Mouse (Mus musculus): ENCODE measurements around the gene Sema6d. TPM values are rescaled to one million over a fixed set of nuclear protein-coding genes. Genes with fewer than 3 reads are reported as not detected.

Gene Sema6d
- polyA plus RNA-seq, 1 experiment: 4.5 TPM

- no peak overlapping the region for H3K27ac ChIP-seq (ENCODE audit: insufficient read depth, low read length)
- H3K4me1 ChIP-seq (ENCODE audit: control insufficient read depth, insufficient read depth, low read length): no peaks in the 10 kb centered on the region
- H3K4me3 ChIP-seq (ENCODE audit: insufficient read depth, low read length): no peak overlapping the region
- TF ChIP-seq POLR2A (IDR thresholded peaks at IDR 0.05; ENCODE audit: low read depth, low read length) (no peak), CTCF (IDR thresholded peaks at IDR 0.05; ENCODE audit: borderline replicate concordance, insufficient read depth, low read length) (no peak)
Measured at GRCm38 (mm10) chr2:124621972-124622621, 532.3 kb downstream of the Sema6d start.

DNA sequence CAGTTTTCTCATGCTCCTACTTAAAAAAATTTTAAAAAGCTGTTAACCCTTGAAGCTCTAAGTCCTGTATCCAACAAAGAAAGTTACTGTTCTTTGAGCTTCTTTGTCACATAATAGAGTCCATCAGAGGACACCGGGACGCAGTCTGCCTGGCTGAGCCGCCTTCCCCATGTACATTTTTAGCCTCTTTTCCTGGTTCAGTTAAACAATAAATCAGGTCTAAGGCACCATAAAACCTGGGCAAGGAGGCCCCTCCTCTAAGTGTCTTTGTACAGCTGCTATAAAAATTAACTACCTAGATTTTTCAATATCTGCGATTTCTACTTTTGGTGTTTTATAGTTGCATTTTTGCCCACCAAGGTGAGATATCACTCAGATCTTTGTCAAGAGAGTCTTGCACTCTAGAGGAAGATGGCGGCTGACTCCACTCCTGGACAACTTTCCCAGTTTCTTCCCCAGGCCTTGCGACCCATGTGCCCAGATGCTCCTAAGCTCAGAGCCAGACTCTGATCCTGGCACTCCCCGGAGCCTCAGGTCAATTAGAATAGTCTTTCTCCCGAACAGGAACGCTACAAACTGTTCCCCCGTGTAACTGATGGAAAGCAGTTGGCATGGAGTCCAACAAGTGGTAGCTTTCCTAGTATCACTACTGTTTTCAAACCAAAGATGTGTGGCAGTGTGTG, 534.6 kb downstream of the Sema6d start:
- TF ChIP-seq POLR2A (IDR thresholded peaks at IDR 0.05; ENCODE audit: low read depth, low read length): no peak
- TF ChIP-seq CTCF (IDR thresholded peaks at IDR 0.05; ENCODE audit: borderline replicate concordance, insufficient read depth, low read length): no peak
- Histone ChIP-seq H3K4me1 (ENCODE audit: control insufficient read depth, insufficient read depth, low read length) (no peaks in the 10 kb centered on the region), H3K4me3 (ENCODE audit: insufficient read depth, low read length) (no peak overlapping the region), H3K27ac (ENCODE audit: insufficient read depth, low read length) (no peak overlapping the region)

DNA sequence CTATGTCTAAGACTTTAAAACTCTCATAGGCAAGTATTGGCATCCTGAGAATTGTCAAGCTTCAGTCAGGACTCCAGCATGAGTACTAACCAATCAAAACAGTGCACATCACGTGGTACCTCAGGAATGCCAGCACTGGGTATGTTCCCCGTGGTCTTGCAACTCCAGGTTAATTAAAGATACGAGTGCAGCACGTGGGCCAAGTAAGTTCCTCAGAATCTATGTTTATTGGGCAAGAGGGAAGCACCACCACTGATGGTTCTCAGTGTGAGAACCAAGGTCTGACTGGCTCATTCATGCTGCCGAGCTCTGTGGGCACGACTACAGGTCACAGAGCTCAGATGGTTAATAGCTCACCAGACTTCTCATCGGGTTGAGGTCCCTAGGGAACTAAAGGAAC, 536.7 kb downstream of the Sema6d start:
- no peak for TF ChIP-seq CTCF (IDR thresholded peaks at IDR 0.05; ENCODE audit: borderline replicate concordance, insufficient read depth, low read length)
- no peak for TF ChIP-seq POLR2A (IDR thresholded peaks at IDR 0.05; ENCODE audit: low read depth, low read length)
- no peak overlapping the region for H3K4me3 ChIP-seq (ENCODE audit: insufficient read depth, low read length)
- H3K27ac ChIP-seq (ENCODE audit: insufficient read depth, low read length): no peak overlapping the region
- no peaks in the 10 kb centered on the region for H3K4me1 ChIP-seq (ENCODE audit: control insufficient read depth, insufficient read depth, low read length)

GRCm38 (mm10) chr2:124627664-124628063, 537.9 kb downstream of the Sema6d start:
- Histone ChIP-seq H3K27ac (ENCODE audit: insufficient read depth, low read length) (no peak overlapping the region), H3K4me3 (ENCODE audit: insufficient read depth, low read length) (no peak overlapping the region), H3K4me1 (ENCODE audit: control insufficient read depth, insufficient read depth, low read length) (no peaks in the 10 kb centered on the region)
- TF ChIP-seq CTCF (IDR thresholded peaks at IDR 0.05; ENCODE audit: borderline replicate concordance, insufficient read depth, low read length) (no peak), POLR2A (IDR thresholded peaks at IDR 0.05; ENCODE audit: low read depth, low read length) (no peak)

GRCm38 (mm10) chr2:124628701-124629100, 538.9 kb downstream of the Sema6d start:
- no peak for TF ChIP-seq POLR2A (IDR thresholded peaks at IDR 0.05; ENCODE audit: low read depth, low read length)
- no peak for TF ChIP-seq CTCF (IDR thresholded peaks at IDR 0.05; ENCODE audit: borderline replicate concordance, insufficient read depth, low read length)
- Histone ChIP-seq H3K4me1 (ENCODE audit: control insufficient read depth, insufficient read depth, low read length) (no peaks in the 10 kb centered on the region), H3K4me3 (ENCODE audit: insufficient read depth, low read length) (no peak overlapping the region), H3K27ac (ENCODE audit: insufficient read depth, low read length) (no peak overlapping the region)

DNA sequence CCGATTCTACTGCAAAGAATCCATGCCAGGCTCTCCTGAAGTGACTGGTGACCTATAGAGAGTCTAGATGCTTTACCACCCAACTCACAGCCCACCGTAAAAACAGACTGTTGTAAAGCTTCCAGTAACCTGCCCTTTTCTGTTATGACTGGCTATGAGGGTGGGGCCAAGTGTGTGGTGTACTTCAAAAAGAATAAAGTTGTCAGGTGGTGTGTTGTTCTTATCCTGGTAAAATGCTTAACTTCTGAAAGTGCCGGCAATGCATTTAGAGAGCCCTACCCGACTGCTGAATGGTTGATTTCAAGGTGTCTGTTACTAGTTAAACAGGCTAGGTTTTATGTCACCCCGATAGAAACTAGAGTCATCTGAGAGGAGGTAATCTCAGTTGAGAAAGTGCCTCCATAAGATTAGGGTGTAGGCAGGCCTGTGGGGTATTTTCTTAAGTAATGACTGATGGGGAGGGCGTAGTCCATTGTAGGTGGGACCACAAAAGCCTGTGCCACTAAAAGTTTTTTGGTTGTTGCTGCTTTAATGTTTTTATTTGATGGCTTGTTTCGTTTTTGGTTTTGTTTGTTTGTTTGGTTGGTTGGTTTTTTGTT, 544.7 kb downstream of the Sema6d start:
- H3K4me1 ChIP-seq (ENCODE audit: control insufficient read depth, insufficient read depth, low read length): no peaks in the 10 kb centered on the region
- no peak overlapping the region for H3K4me3 ChIP-seq (ENCODE audit: insufficient read depth, low read length)
- H3K27ac ChIP-seq (ENCODE audit: insufficient read depth, low read length): no peak overlapping the region
- no peak for TF ChIP-seq CTCF (IDR thresholded peaks at IDR 0.05; ENCODE audit: borderline replicate concordance, insufficient read depth, low read length)
- TF ChIP-seq POLR2A (IDR thresholded peaks at IDR 0.05; ENCODE audit: low read depth, low read length): no peak

DNA sequence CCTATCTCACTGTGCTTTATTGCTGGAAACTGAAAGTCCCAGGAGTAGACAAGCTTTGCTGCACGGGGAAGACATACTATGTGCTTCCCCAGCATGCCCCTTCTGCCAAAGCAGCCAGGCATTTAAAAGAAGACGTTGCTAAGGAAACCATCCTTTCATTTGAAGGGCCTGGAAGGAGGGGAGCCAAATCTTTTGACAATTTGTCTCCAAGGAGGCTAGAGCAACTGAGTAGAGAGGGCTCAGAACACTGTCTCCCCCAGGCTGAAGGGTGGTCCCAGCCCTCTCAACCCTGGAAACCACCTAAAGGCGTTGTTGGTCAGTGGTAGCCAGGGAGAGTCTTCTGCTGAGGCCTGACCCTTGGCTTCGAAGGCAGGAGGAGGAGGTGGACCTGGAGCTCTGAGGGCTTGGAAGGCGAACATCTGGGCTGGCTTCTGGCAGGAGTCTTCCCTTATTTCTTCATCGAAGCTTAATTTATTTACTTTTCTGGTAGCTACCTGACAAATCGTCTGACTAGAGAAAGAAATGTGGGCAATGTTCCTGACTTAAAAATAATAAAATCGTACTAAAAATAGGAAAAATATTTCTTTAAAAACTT, 545.6 kb downstream of the Sema6d start:
- Histone ChIP-seq H3K27ac (ENCODE audit: insufficient read depth, low read length) (no peak overlapping the region), H3K4me1 (ENCODE audit: control insufficient read depth, insufficient read depth, low read length) (no peaks in the 10 kb centered on the region), H3K4me3 (ENCODE audit: insufficient read depth, low read length) (no peak overlapping the region)
- no peak for TF ChIP-seq CTCF (IDR thresholded peaks at IDR 0.05; ENCODE audit: borderline replicate concordance, insufficient read depth, low read length)
- TF ChIP-seq POLR2A (IDR thresholded peaks at IDR 0.05; ENCODE audit: low read depth, low read length): no peak

DNA sequence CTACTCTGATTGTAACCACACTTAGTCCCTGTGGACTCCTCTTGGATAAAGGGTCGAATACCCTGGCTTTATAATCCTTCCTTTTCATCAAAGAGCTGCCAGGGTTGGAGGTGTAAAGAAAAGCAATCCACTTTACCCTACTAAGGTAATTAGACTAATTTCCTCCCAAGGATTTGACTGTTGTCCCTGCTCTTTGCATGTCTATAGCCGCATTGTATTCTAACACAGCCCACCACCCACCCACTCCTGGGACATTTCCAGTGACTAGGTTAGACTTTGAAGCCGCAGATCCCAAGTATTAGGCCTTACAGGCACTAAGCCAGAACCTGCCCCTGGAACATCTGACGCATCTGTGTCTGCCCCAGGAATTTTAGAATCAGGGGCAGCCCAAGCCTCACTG, 547.3 kb downstream of the Sema6d start:
- TF ChIP-seq POLR2A (IDR thresholded peaks at IDR 0.05; ENCODE audit: low read depth, low read length) (no peak), CTCF (IDR thresholded peaks at IDR 0.05; ENCODE audit: borderline replicate concordance, insufficient read depth, low read length) (no peak)
- no peaks in the 10 kb centered on the region for H3K4me1 ChIP-seq (ENCODE audit: control insufficient read depth, insufficient read depth, low read length)
- H3K27ac ChIP-seq (ENCODE audit: insufficient read depth, low read length): no peak overlapping the region
- H3K4me3 ChIP-seq (ENCODE audit: insufficient read depth, low read length): no peak overlapping the region

- no peak overlapping the region for H3K27ac ChIP-seq (ENCODE audit: insufficient read depth, low read length)
- H3K4me1 ChIP-seq (ENCODE audit: control insufficient read depth, insufficient read depth, low read length): no peaks in the 10 kb centered on the region
- H3K4me3 ChIP-seq (ENCODE audit: insufficient read depth, low read length): no peak overlapping the region
- TF ChIP-seq CTCF (IDR thresholded peaks at IDR 0.05; ENCODE audit: borderline replicate concordance, insufficient read depth, low read length) (no peak), POLR2A (IDR thresholded peaks at IDR 0.05; ENCODE audit: low read depth, low read length) (no peak)
Measured at GRCm38 (mm10) chr2:124639221-124639963, 549.6 kb downstream of the Sema6d start.
